Mouse (Mus musculus): Measurements from ENCODE around the gene Cltc. TPM values are rescaled to one million over a fixed set of nuclear protein-coding genes. Genes with fewer than 3 reads are reported as not detected.

Cltc gene
- polyA plus RNA-seq, 1 experiment: 72.0 TPM

DNA sequence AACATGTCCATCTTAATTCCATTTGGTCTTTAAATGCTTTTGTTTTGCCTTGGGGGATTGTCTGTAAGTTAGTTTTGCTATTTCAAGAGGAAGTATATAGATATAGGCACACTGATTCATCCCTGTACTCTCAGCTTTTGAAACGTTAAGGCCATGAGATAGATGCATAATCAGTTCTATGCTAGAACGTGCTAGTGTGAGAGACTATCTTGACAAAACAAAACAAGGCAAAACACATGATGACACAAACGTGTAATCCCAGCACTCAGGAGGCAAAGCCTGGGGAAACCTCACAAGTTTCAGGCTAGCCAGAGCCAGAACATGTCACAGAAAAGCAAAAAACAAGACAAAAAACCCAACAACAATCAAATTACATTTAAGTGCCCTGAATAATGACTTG, 84.6 kb downstream of the Cltc start:
- Histone ChIP-seq H3K4me3 (replicated peaks; ENCODE audit: control insufficient read depth, low read depth, low read length) (no peak overlapping the region), H3K4me1 (ENCODE audit: control insufficient read depth, insufficient read depth, low read length) (peaks cover 2% of the 10 kb centered on the region), H3K27ac (ENCODE audit: control insufficient read depth, insufficient read depth, low read depth, low read length, poor library complexity) (no peak overlapping the region)
- TF ChIP-seq CTCF (IDR thresholded peaks at IDR 0.05; ENCODE audit: control insufficient read depth, insufficient read depth, low read length): no peak
- no peak for TF ChIP-seq POLR2A (IDR thresholded peaks at IDR 0.05; ENCODE audit: borderline replicate concordance, control insufficient read depth, low read depth, low read length)
- WGBS: 62% methylated on average over 3 of the region's 3 CpGs

DNA sequence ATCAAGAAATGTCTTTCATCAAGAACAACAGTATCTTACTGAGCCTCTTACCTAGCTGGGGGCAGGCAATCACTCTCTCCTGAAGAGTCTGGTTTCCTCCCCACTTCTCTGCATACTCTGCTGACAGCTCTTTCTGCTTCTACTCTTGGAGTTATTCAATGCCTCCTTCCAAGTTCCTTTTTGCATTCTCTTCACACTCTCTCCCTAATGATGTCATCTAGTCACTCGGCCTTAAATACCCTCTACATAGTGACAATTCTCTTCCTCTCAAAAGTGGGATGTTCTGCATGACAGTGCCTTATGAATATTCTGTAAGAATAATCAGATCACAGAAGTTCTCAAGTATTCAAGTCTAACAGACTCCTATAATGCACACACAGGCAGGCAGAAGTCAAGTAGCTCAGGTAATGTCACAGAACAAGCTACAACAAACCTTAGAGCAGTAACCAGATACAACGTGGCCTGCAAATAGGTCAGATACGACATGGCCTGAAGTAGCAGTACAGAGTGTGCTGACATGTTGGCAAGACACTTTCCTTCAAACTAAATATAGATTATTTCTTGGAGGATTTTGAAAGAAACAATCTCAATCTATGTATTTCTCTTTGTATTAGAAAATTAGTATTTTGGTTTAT, 86.2 kb downstream of the Cltc start:
- WGBS: 66% methylated on average over 3 of the region's 3 CpGs
- TF ChIP-seq POLR2A (IDR thresholded peaks at IDR 0.05; ENCODE audit: borderline replicate concordance, control insufficient read depth, low read depth, low read length) (no peak), CTCF (IDR thresholded peaks at IDR 0.05; ENCODE audit: control insufficient read depth, insufficient read depth, low read length) (no peak)
- no peak overlapping the region for H3K27ac ChIP-seq (ENCODE audit: control insufficient read depth, insufficient read depth, low read depth, low read length, poor library complexity)
- peaks cover 2% of the 10 kb centered on the region for H3K4me1 ChIP-seq (ENCODE audit: control insufficient read depth, insufficient read depth, low read length)
- no peak overlapping the region for H3K4me3 ChIP-seq (replicated peaks; ENCODE audit: control insufficient read depth, low read depth, low read length)

DNA sequence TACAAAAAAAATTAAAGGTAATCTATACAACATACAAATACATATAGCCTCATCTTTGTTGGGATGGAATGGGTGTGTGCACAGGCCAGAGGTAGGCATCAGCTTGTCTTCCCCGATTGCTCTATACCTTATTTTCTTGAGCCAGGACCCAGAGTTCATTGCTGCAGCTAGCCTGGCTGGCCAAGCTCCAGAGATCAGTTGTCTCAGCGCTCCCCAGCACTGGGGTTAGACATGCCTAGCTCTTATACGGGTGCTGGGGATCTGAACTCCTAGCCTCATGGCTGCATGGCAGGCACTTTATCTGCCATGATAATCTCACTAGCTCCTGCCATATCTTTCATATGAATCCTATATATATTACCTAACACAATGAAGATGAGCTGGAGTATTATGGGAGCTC, 89.2 kb downstream of the Cltc start:
- TF ChIP-seq CTCF (IDR thresholded peaks at IDR 0.05; ENCODE audit: control insufficient read depth, insufficient read depth, low read length) (no peak), POLR2A (IDR thresholded peaks at IDR 0.05; ENCODE audit: borderline replicate concordance, control insufficient read depth, low read depth, low read length) (no peak)
- Histone ChIP-seq H3K4me1 (ENCODE audit: control insufficient read depth, insufficient read depth, low read length) (peaks cover 2% of the 10 kb centered on the region), H3K4me3 (replicated peaks; ENCODE audit: control insufficient read depth, low read depth, low read length) (no peak overlapping the region), H3K27ac (ENCODE audit: control insufficient read depth, insufficient read depth, low read depth, low read length, poor library complexity) (no peak overlapping the region)
- WGBS: 58% methylated on average over 3 of the region's 3 CpGs

DNA sequence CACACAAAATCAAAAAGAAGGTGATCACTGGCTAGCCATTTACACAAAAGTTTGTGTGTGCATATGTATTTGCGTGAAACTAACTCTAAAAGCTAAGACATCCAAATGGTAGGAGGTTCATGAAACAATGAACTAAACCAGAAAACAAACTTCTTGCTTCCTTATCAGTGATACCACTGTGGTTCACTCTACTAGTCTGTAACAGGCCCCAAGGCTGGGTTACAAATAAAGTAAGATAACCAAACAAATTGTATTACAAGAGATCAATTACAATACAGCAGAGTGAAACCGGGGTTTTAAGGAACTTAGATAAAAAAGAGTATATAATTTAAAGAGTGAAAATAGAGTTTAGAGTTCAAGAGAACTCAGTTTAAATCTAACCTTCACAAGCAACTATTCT, 89.8 kb downstream of the Cltc start:
- no peak overlapping the region for H3K4me3 ChIP-seq (replicated peaks; ENCODE audit: control insufficient read depth, low read depth, low read length)
- no peak overlapping the region for H3K27ac ChIP-seq (ENCODE audit: control insufficient read depth, insufficient read depth, low read depth, low read length, poor library complexity)
- H3K4me1 ChIP-seq (ENCODE audit: control insufficient read depth, insufficient read depth, low read length): peaks cover 2% of the 10 kb centered on the region
- TF ChIP-seq CTCF (IDR thresholded peaks at IDR 0.05; ENCODE audit: control insufficient read depth, insufficient read depth, low read length): no peak
- no peak for TF ChIP-seq POLR2A (IDR thresholded peaks at IDR 0.05; ENCODE audit: borderline replicate concordance, control insufficient read depth, low read depth, low read length)
- 70% methylated on average over 2 of the region's 2 CpGs for WGBS

DNA sequence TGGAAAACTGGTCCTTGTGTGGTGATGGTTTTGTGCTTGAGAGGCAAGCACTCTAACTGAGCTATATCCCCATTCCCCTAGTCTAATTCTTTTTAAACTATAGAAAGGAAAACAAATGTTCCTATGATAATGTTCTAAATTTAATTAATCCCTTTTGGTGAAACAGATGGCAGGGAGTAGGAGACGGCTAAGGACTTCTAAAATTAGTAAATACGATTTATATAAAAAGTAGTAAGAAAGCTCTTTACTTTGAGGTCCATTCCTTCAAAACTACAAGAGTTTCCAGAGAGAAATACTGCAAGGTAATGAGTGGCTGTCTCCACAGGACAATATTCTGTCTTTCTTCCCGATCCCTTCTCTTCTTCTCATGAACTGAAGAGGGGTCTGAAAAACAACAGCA, 93.0 kb downstream of the Cltc start:
- Histone ChIP-seq H3K4me1 (ENCODE audit: control insufficient read depth, insufficient read depth, low read length) (peaks cover 2% of the 10 kb centered on the region), H3K27ac (ENCODE audit: control insufficient read depth, insufficient read depth, low read depth, low read length, poor library complexity) (no peak overlapping the region; the same call in 1 of the 2 replicates), H3K4me3 (replicated peaks; ENCODE audit: control insufficient read depth, low read depth, low read length) (no peak overlapping the region)
- 91% methylated on average over 3 of the region's 3 CpGs for WGBS
- no peak for TF ChIP-seq CTCF (IDR thresholded peaks at IDR 0.05; ENCODE audit: control insufficient read depth, insufficient read depth, low read length)
- no peak for TF ChIP-seq POLR2A (IDR thresholded peaks at IDR 0.05; ENCODE audit: borderline replicate concordance, control insufficient read depth, low read depth, low read length)

DNA sequence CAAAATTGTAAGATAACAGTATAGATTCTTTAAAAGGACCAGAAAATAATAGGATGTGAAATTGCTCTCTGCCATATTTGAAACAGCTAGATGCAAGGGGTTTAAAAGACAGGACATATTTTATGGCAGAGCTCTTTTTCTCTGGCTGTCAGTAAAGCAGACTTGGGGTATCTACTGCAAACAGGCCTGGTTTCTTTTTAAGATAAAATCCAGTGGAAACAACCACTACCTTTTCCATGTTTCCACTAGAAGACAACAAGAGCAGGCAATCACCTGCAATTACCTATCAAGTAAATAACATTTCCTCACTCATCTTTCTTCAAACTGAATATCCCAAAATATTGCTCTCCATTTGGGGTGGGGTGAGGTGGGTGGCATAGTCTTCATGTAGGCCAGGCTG, 93.4 kb downstream of the Cltc start:
- Histone ChIP-seq H3K4me3 (replicated peaks; ENCODE audit: control insufficient read depth, low read depth, low read length) (no peak overlapping the region), H3K4me1 (ENCODE audit: control insufficient read depth, insufficient read depth, low read length) (no peaks in the 10 kb centered on the region; the same call in 1 of the 2 replicates), H3K27ac (ENCODE audit: control insufficient read depth, insufficient read depth, low read depth, low read length, poor library complexity) (no peak overlapping the region; the same call in 1 of the 2 replicates)
- TF ChIP-seq POLR2A (IDR thresholded peaks at IDR 0.05; ENCODE audit: borderline replicate concordance, control insufficient read depth, low read depth, low read length) (no peak), CTCF (IDR thresholded peaks at IDR 0.05; ENCODE audit: control insufficient read depth, insufficient read depth, low read length) (no peak)

DNA sequence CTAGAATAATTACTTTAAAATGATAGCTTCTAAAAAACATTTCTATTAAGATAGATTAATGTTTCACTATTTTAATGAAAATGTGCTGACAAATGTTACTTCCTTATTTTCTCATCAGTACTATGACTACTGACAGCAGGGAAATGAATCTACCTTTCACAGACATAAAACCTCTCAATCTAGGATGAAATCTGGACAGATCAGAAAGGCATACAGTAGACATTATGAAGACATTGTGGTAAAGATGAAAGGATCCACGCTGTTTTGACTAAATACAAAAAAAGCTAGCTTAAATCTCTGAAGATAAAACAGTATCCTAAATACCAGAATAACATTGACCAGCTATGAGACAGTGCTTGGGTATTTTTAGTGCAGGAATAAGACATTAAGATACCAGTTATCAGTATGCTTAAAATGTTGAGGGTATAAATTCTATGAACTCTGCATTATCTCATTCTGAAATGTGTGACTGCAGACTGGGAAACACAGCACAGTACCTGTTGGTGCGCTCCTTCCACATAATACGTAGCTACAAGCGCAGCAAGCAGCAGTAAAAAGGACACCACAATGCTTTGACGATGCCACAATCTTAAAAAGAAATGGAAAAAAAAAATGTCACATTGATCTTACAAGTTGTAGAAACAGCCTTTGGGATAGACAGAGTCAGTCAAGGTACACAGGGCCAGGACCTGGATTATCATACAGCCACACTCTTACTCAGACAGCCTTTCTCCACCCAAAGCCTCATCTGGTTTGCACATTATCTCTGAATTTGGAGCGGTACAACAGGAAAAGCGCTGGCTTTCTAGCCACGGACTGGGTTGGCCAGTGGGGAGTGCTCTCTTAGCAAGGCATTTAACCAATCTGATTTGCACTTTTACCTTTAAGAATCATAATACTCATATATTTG, 94.1 kb downstream of the Cltc start:
- peak overlapping the region; percentile 40; the same call in 1 of the 2 replicates for H3K27ac ChIP-seq (ENCODE audit: control insufficient read depth, insufficient read depth, low read depth, low read length, poor library complexity)
- TF ChIP-seq POLR2A (IDR thresholded peaks at IDR 0.05; ENCODE audit: borderline replicate concordance, control insufficient read depth, low read depth, low read length) (no peak), CTCF (IDR thresholded peaks at IDR 0.05; ENCODE audit: control insufficient read depth, insufficient read depth, low read length) (no peak)
- 63% methylated on average over 8 of the region's 8 CpGs for WGBS
- H3K4me3 ChIP-seq (replicated peaks; ENCODE audit: control insufficient read depth, low read depth, low read length): no peak overlapping the region
- H3K4me1 ChIP-seq (ENCODE audit: control insufficient read depth, insufficient read depth, low read length): no peaks in the 10 kb centered on the region; the same call in 1 of the 2 replicates

GRCm38 (mm10) chr11:86657863-86658262, 99.5 kb downstream of the Cltc start:
- H3K4me1 ChIP-seq (ENCODE audit: control insufficient read depth, insufficient read depth, low read length): no peaks in the 10 kb centered on the region; the same call in 1 of the 2 replicates
- TF ChIP-seq POLR2A (IDR thresholded peaks at IDR 0.05; ENCODE audit: borderline replicate concordance, control insufficient read depth, low read depth, low read length): no peak
- no peak overlapping the region for H3K4me3 ChIP-seq (replicated peaks; ENCODE audit: control insufficient read depth, low read depth, low read length)
- H3K27ac ChIP-seq (ENCODE audit: control insufficient read depth, insufficient read depth, low read depth, low read length, poor library complexity): no peak overlapping the region
